In the genomic region with DNA sequence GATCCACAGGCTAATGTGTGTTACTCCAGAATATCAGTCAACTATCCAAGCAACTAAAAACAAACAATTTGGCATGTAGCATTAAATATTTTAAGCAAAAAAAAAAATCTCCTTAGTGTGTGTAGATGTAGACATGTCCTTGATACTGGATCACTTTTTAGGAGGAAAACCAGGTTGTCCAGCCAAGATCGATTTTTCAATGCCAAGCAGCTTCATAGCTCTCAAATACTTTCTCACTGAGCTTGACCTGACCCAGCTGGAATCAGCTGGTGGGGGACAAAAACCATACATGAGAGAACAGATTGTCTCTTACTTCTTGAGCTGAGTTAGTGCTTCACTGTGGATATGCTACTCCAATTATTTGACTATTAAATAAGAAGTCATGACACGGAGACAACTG, we compare ENCODE assay signal across 18 mouse cellular contexts.
DNase-seq lines count a peak whose midpoint lies in the region; ATAC-seq and TF ChIP-seq lines count a peak whose summit lies in the region.
"Had no signal": no experiment of that assay in that cellular context is flagged by ENCODE, and none has a peak within 500 bp of the region (broad histone marks: within the 10 kb centered on the region; RNA-seq: fewer than 3 reads in every experiment).

No protein-coding gene starts in this region.

- ATAC-seq in heart, embryonic 12.5 days (ENCODE audit: insufficient number of reproducible peaks, low FRiP score), result no peak
- peak; percentile 62 for ATAC-seq in lung, postnatal 0 days
- ATAC-seq: inflammation-experienced regulatory T-cells, adult 6 months; midbrain, embryonic 16.5 days had no signal

- peaks cover 3% of the 10 kb centered on the region; the same call in 1 of the 2 replicates for H3K4me1 ChIP-seq in heart, embryonic 12.5 days (replicated peaks)
- no peaks in the 10 kb centered on the region for H3K4me1 ChIP-seq in lung, postnatal 0 days (ENCODE audit: insufficient read depth, low read depth, low read length)
- H3K4me1 ChIP-seq: hindbrain, embryonic 12.5 days; limb, embryonic 12.5 days; liver, embryonic 15.5 days had no signal

- no peak overlapping the region for H3K4me2 ChIP-seq in heart, embryonic 12.5 days
- no peak overlapping the region for H3K4me2 ChIP-seq in lung, postnatal 0 days (replicated peaks; ENCODE audit: low read depth, low read length)
- H3K4me2 ChIP-seq: heart, embryonic 13.5 days; hindbrain, embryonic 12.5 days; limb, embryonic 12.5 days; liver, embryonic 15.5 days had no signal

- DNase-seq in heart, adult 9 months (ENCODE audit: low spot score in 2 of 2), result peak; percentile 33 to 37
- DNase-seq in urinary bladder, postnatal 14 days (ENCODE audit: low spot score), result peak; percentile 14
- no peak for DNase-seq in urinary bladder, postnatal 25 days (ENCODE audit: low spot score)
- peak; percentile 61 for DNase-seq in lung, postnatal 0 days (ENCODE audit: low spot score)
- DNase-seq in cerebellum, adult 9-11 months, result no peak
- DNase-seq in frontal cortex, postnatal 14 days (ENCODE audit: low spot score in 2 of 2), result no peak
- DNase-seq: cerebellum, adult 9-10 months; spleen, adult 18-20 months had no signal

- no peaks in the 10 kb centered on the region for H3K27me3 ChIP-seq in heart, embryonic 12.5 days (replicated peaks)
- no peaks in the 10 kb centered on the region for H3K27me3 ChIP-seq in lung, postnatal 0 days (replicated peaks; ENCODE audit: insufficient read depth, low read length)
- H3K27me3 ChIP-seq: heart, embryonic 13.5 days; hindbrain, embryonic 12.5 days; limb, embryonic 12.5 days; liver, embryonic 15.5 days had no signal

- TF ChIP-seq CTCF in lung, postnatal 0 days (IDR thresholded peaks at IDR 0.05), result no peak

- H3K9me3 ChIP-seq in heart, embryonic 12.5 days (replicated peaks), result no peaks in the 10 kb centered on the region; the same call in 1 of the 2 replicates
- no peaks in the 10 kb centered on the region for H3K9me3 ChIP-seq in lung, postnatal 0 days (ENCODE audit: low read length)
- H3K9me3 ChIP-seq: heart, embryonic 13.5 days; hindbrain, embryonic 12.5 days; limb, embryonic 12.5 days; liver, embryonic 15.5 days had no signal

- no peak overlapping the region for H3K27ac ChIP-seq in heart, embryonic 12.5 days (ENCODE audit: poor library complexity, severe bottlenecking)
- no peak overlapping the region for H3K27ac ChIP-seq in lung, postnatal 0 days (ENCODE audit: low read length)
- H3K27ac ChIP-seq: heart, embryonic 13.5 days; hindbrain, embryonic 12.5 days; layer of hippocampus, adult 2 months; left cerebral cortex, adult 2 months; limb, embryonic 12.5 days; liver, embryonic 15.5 days had no signal

- no peaks in the 10 kb centered on the region for H3K36me3 ChIP-seq in heart, embryonic 12.5 days
- H3K36me3 ChIP-seq in lung, postnatal 0 days (ENCODE audit: insufficient read depth, low read length), result no peaks in the 10 kb centered on the region
- H3K36me3 ChIP-seq: G1E; heart, embryonic 13.5 days; hindbrain, embryonic 12.5 days; limb, embryonic 12.5 days; liver, embryonic 15.5 days had no signal

- no peak overlapping the region for H3K9ac ChIP-seq in heart, embryonic 12.5 days
- H3K9ac ChIP-seq in lung, postnatal 0 days (replicated peaks; ENCODE audit: low read depth), result no peak overlapping the region
- H3K9ac ChIP-seq: heart, embryonic 13.5 days; hindbrain, embryonic 12.5 days; limb, embryonic 12.5 days; liver, embryonic 15.5 days had no signal

- WGBS in heart, embryonic 12.5 days, result 84% methylated on average over 2 of the region's 2 CpGs
- whole genome bisulfite sequencing in lung, postnatal 0 days, result 59% methylated on average over 2 of the region's 2 CpGs

- TF ChIP-seq EP300 in lung, postnatal 0 days (IDR thresholded peaks at IDR 0.05), result no peak; the same call in 1 of the 2 replicates

- H3K4me3 ChIP-seq in heart, embryonic 12.5 days, result no peak overlapping the region
- no peak overlapping the region for H3K4me3 ChIP-seq in lung, postnatal 0 days (ENCODE audit: low read depth, low read length)
- H3K4me3 ChIP-seq: heart, embryonic 13.5 days; hindbrain, embryonic 12.5 days; layer of hippocampus, adult 2 months; left cerebral cortex, adult 2 months; limb, embryonic 12.5 days; liver, embryonic 15.5 days had no signal

Comparison
In these comparisons a context has a peak if more than half of its experiments do, and no peak if none do; other contexts are left out.
1. DNase-seq: peak in heart, adult 9 months (2 of 2), urinary bladder, postnatal 14 days (single experiment) and lung, postnatal 0 days (single experiment); none in urinary bladder, postnatal 25 days (single experiment), cerebellum, adult 9-11 months (single experiment) and frontal cortex, postnatal 14 days (0 of 2).